22 mouse cellular contexts compared by ENCODE assay signal in the genomic region with DNA sequence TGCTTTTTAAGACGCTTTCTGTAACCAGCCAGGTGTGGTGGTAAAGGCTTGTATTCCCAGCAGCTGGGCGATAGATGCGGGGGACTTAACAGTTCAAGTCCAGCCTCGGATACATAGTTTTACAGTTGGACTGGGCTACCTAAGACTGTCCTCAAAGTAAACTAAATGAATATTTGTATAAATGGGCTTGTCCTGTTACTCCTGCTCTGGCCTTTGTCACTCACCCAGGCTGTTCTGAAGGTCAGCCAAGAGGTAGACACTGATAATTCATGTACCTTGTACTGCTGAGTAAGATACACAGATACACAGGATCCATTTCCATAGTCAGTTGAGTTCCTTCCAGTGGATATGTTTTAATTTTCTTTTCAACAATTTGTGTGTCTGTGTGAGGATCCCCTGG. TPM values are rescaled to one million over a fixed set of nuclear protein-coding genes. Genes with fewer than 3 reads are reported as not detected.
DNase-seq lines count a peak whose midpoint lies in the region; ATAC-seq and TF ChIP-seq lines count a peak whose summit lies in the region.
"Had no signal": no experiment of that assay in that cellular context is flagged by ENCODE, and none has a peak within 500 bp of the region (broad histone marks: within the 10 kb centered on the region; RNA-seq: fewer than 3 reads in every experiment).

No protein-coding gene starts in this region.

- DNase-seq in gastrocnemius, adult 2 months = no peak
- DNase-seq in gastrocnemius, postnatal 14 days = no peak
- DNase-seq in frontal cortex, postnatal 10 days (ENCODE audit: low spot score in 2 of 2) = no peak
- no peak for DNase-seq in kidney, postnatal 36 days
- DNase-seq: adrenal gland, postnatal 10 days; B cell, adult 2 months; cerebellum, adult 11 months; cerebellum, adult 8-10 months; cerebellum, postnatal 25 days; heart, adult 18-20 months; heart, postnatal 10 days; heart, postnatal 4 days had no signal

- H3K4me2 ChIP-seq in intestine, postnatal 0 days (replicated peaks; ENCODE audit: low read depth) = no peak overlapping the region
- no peak overlapping the region for H3K4me2 ChIP-seq in liver, embryonic 16.5 days (ENCODE audit: low read depth, low read length)
- no peak overlapping the region for H3K4me2 ChIP-seq in kidney, embryonic 16.5 days (replicated peaks; ENCODE audit: low read depth, low read length)
- H3K4me2 ChIP-seq: embryonic facial prominence, embryonic 12.5 days; forebrain, embryonic 12.5 days; hindbrain, embryonic 12.5 days had no signal

- 0 out of 2 replicates have a peak, but pooled peaks cover 10% of the 10 kb centered on the region for H3K4me1 ChIP-seq in intestine, postnatal 0 days (replicated peaks; ENCODE audit: control insufficient read depth, insufficient read depth, low read length)
- H3K4me1 ChIP-seq in liver, embryonic 16.5 days (ENCODE audit: control insufficient read depth, low read depth, low read length) = peaks cover 18% of the 10 kb centered on the region
- peaks cover 18% of the 10 kb centered on the region for H3K4me1 ChIP-seq in kidney, embryonic 16.5 days (ENCODE audit: insufficient read depth, low read length)
- H3K4me1 ChIP-seq: forebrain, embryonic 12.5 days had no signal

- H3K27me3 ChIP-seq in intestine, postnatal 0 days (replicated peaks; ENCODE audit: control insufficient read depth, insufficient read depth, low read length) = no peaks in the 10 kb centered on the region
- H3K27me3 ChIP-seq in liver, embryonic 16.5 days (ENCODE audit: control insufficient read depth, insufficient read depth, low read depth, low read length) = no peaks in the 10 kb centered on the region
- H3K27me3 ChIP-seq in kidney, embryonic 16.5 days (ENCODE audit: insufficient read depth, low read length) = no peaks in the 10 kb centered on the region
- H3K27me3 ChIP-seq: embryonic facial prominence, embryonic 12.5 days; forebrain, embryonic 12.5 days; hindbrain, embryonic 12.5 days had no signal

- H3K36me3 ChIP-seq in intestine, postnatal 0 days (ENCODE audit: control insufficient read depth, insufficient read depth) = peaks cover 7% of the 10 kb centered on the region; the same call in 1 of the 2 replicates
- H3K36me3 ChIP-seq in liver, embryonic 16.5 days (ENCODE audit: control insufficient read depth, insufficient read depth) = no peaks in the 10 kb centered on the region
- H3K36me3 ChIP-seq in kidney, embryonic 16.5 days (ENCODE audit: insufficient read depth, low read length) = no peaks in the 10 kb centered on the region
- H3K36me3 ChIP-seq: embryonic facial prominence, embryonic 12.5 days; forebrain, embryonic 12.5 days; heart, embryonic 10.5 days had no signal

- H3K9me3 ChIP-seq in intestine, postnatal 0 days (ENCODE audit: control insufficient read depth) = no peaks in the 10 kb centered on the region
- H3K9me3 ChIP-seq in liver, embryonic 16.5 days (replicated peaks; ENCODE audit: control insufficient read depth, low read length) = no peaks in the 10 kb centered on the region
- no peaks in the 10 kb centered on the region for H3K9me3 ChIP-seq in kidney, embryonic 16.5 days (ENCODE audit: low read length)
- H3K9me3 ChIP-seq: embryonic facial prominence, embryonic 12.5 days; forebrain, embryonic 12.5 days; heart, embryonic 10.5 days; hindbrain, embryonic 12.5 days had no signal

- intact Hi-C loops in gastrocnemius, adult 2 months (cut with DNase I) = no loop called here
- intact Hi-C loops in gastrocnemius, postnatal 14 days (cut with DNase I; ENCODE audit: low total_unique reads) = no loop called here

- 63% methylated on average over 4 of the region's 4 CpGs for WGBS in intestine, postnatal 0 days
- 65% methylated on average over 4 of the region's 4 CpGs for WGBS in liver, embryonic 16.5 days (ENCODE audit: insufficient replicate concordance)
- WGBS in kidney, embryonic 16.5 days = 76% methylated on average over 4 of the region's 4 CpGs

- peak; percentile 44 for ATAC-seq in intestine, postnatal 0 days
- ATAC-seq in liver, embryonic 16.5 days (ENCODE audit: low read depth) = peak; percentile 66
- no peak for ATAC-seq in kidney, embryonic 16.5 days (ENCODE audit: low FRiP score, low TSS enrichment)
- ATAC-seq: forebrain, embryonic 16.5 days; hindbrain, embryonic 16.5 days had no signal

- no peak overlapping the region for H3K9ac ChIP-seq in intestine, postnatal 0 days (ENCODE audit: low read depth, low read length)
- no peak overlapping the region for H3K9ac ChIP-seq in liver, embryonic 16.5 days (ENCODE audit: low read depth, low read length)
- no peak overlapping the region for H3K9ac ChIP-seq in kidney, embryonic 16.5 days (replicated peaks; ENCODE audit: low read length)
- H3K9ac ChIP-seq: embryonic facial prominence, embryonic 12.5 days; forebrain, embryonic 12.5 days; hindbrain, embryonic 12.5 days had no signal

- no peak for TF ChIP-seq CTCF in gastrocnemius, adult 2 months (IDR thresholded peaks at IDR 0.05)
- TF ChIP-seq CTCF in intestine, postnatal 0 days (IDR thresholded peaks at IDR 0.05; ENCODE audit: low read depth) = no peak

- peak overlapping the region; percentile 73 for H3K27ac ChIP-seq in gastrocnemius, adult 2 months
- H3K27ac ChIP-seq in intestine, postnatal 0 days (ENCODE audit: low read depth, low read length) = peak overlapping the region; percentile 72
- peak overlapping the region; percentile 46 for H3K27ac ChIP-seq in liver, embryonic 16.5 days (ENCODE audit: low read length)
- no peak overlapping the region for H3K27ac ChIP-seq in kidney, embryonic 16.5 days (ENCODE audit: low read length)
- H3K27ac ChIP-seq: embryonic facial prominence, embryonic 12.5 days; forebrain, embryonic 12.5 days; heart, embryonic 10.5 days; hindbrain, embryonic 12.5 days had no signal

- no peak overlapping the region for H3K4me3 ChIP-seq in gastrocnemius, adult 2 months
- H3K4me3 ChIP-seq in intestine, postnatal 0 days (ENCODE audit: low read depth, low read length) = no peak overlapping the region
- no peak overlapping the region for H3K4me3 ChIP-seq in liver, embryonic 16.5 days (ENCODE audit: low read depth, low read length)
- H3K4me3 ChIP-seq in kidney, embryonic 16.5 days (ENCODE audit: low read length) = no peak overlapping the region
- H3K4me3 ChIP-seq: embryonic facial prominence, embryonic 12.5 days; forebrain, embryonic 12.5 days; heart, embryonic 10.5 days; hindbrain, embryonic 12.5 days had no signal

RNA-seq across cellular contexts. Expression of a gene that starts 14.5 kb away (rescaled TPM):
- 10 to 100 TPM; 28.6 to 48.7 TPM for total RNA-seq in gastrocnemius, adult 2 months (2021)
- 10 to 100 TPM; 25.7 to 28.5 TPM for total RNA-seq in gastrocnemius, postnatal 14 days (2021)
- 17.2 and 21.2 TPM in 2 replicates for polyA plus RNA-seq in intestine, postnatal 0 days (2015; fragmentation: Nextera tagmentation; extraction: Ambion mirVana)
- polyA plus RNA-seq in liver, embryonic 16.5 days (2015; fragmentation: Nextera tagmentation; extraction: Ambion mirVana) = 17.2 and 21.6 TPM in 2 replicates
- polyA plus RNA-seq in kidney, embryonic 16.5 days (2015; fragmentation: Nextera tagmentation; extraction: Ambion mirVana) = 30.1 and 35.0 TPM in 2 replicates

RNA-seq across cellular contexts. Expression of a gene that starts 43.2 kb away (rescaled TPM):
- 1 to 10 TPM; 1.8 to 2.3 TPM for total RNA-seq in gastrocnemius, adult 2 months (2021)
- total RNA-seq in gastrocnemius, postnatal 14 days (2021) = 1 to 10 TPM; 3.0 to 3.6 TPM
- polyA plus RNA-seq in intestine, postnatal 0 days (2015; fragmentation: Nextera tagmentation; extraction: Ambion mirVana) = 5.9 and 7.6 TPM in 2 replicates
- polyA plus RNA-seq in liver, embryonic 16.5 days (2015; fragmentation: Nextera tagmentation; extraction: Ambion mirVana) = 0.35 and 0.73 TPM in 2 replicates
- 7.6 and 8.6 TPM in 2 replicates for polyA plus RNA-seq in kidney, embryonic 16.5 days (2015; fragmentation: Nextera tagmentation; extraction: Ambion mirVana)
- total RNA-seq: MEL had no signal
